Mouse (Mus musculus) heart, embryonic 10.5 days (tissue): ENCODE results near the gene Nrtn. TPM values are rescaled to one million over a fixed set of nuclear protein-coding genes. Genes with fewer than 3 reads are reported as not detected.

Experiments
- DNase-seq: peaks from one replicate; pipeline ENCODE4 v3.0.0-alpha.2; 2017; ENCODE audit warnings: low spot score
- H3K27ac ChIP-seq: fragments of 300-500 bp; sonication (generic); 2 replicates; pipeline ENCODE4 v1.5.1; 2016; ENCODE audit warnings: mild to moderate bottlenecking
- H3K27me3 ChIP-seq: fragments of 300-500 bp; sonication (generic); 2 replicates; pipeline ENCODE4 v1.6.1; 2016; ENCODE audit warnings: mild to moderate bottlenecking; ENCODE audit not compliant: poor library complexity, insufficient read depth, severe bottlenecking
- H3K36me3 ChIP-seq: fragments of 300-500 bp; sonication (generic); 2 replicates; pipeline ENCODE4 v1.6.1; 2016; ENCODE audit warnings: mild to moderate bottlenecking, moderate library complexity
- H3K4me1 ChIP-seq: fragments of 300-500 bp; sonication (generic); 2 replicates; pipeline ENCODE4 v1.6.1; 2016; ENCODE audit warnings: mild to moderate bottlenecking
- H3K4me3 ChIP-seq: fragments of 300-500 bp; sonication (generic); 2 replicates; pipeline ENCODE4 v1.5.1; 2016; ENCODE audit warnings: mild to moderate bottlenecking, moderate library complexity
- H3K9me3 ChIP-seq: fragments of 300-500 bp; sonication (generic); 2 replicates; pipeline ENCODE4 v1.6.1; 2016; ENCODE audit warnings: mild to moderate bottlenecking, moderate library complexity
- WGBS: fragments of 180-500 bp; shearing (Covaris S2); methylation state at CpG from one replicate; pipeline ENCODE4 v1.1.7; 2016; 5-methylcytosine and 5-hydroxymethylcytosine counted together
- polyA plus RNA-seq: library from polyadenylated mRNA; unstranded; fragments of >200 nt; fragmentation: Nextera tagmentation; extraction: Ambion mirVana; gene quantifications from 2 replicates; pipeline ENCODE4 v1.2.1, GENCODE M21; 2016

The Nrtn gene
- polyA plus RNA-seq, 1 experiment from 2014 or later, result 7.4 TPM

DNA sequence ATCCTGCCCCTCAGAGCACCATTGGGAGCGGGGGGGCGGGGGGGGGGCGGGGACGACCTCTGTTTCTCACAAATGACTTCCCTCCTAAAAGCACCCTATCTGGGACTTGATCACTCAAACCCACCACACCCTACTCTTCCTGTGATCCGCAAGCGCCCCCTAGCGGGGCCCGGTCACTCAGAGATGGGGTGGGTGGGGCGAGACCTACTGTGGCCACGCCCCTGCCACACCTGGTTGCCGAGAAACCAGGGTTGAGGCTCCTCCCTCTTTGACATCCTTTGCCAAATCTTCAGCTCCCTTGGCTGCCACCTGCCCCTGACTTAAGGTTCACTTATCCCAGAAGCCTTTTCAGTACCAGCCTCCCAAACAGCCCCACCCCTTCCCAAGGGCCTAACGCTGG lies 802 bp upstream of the Nrtn start:
- peak; percentile 90 for DNase-seq
- WGBS, result 7% methylated on average over 12 of the region's 12 CpGs
- peak overlapping the region; percentile 67 for H3K4me3 ChIP-seq
- H3K27me3 ChIP-seq, result peaks cover 78% of the 10 kb centered on the region
- peaks cover 56% of the 10 kb centered on the region for H3K4me1 ChIP-seq
- H3K27ac ChIP-seq, result peak overlapping the region; percentile 81; the same call in 1 of the 2 replicates
- H3K36me3 ChIP-seq, result no peaks in the 10 kb centered on the region
- H3K9me3 ChIP-seq, result peaks cover 7% of the 10 kb centered on the region; the same call in 1 of the 2 replicates

DNA sequence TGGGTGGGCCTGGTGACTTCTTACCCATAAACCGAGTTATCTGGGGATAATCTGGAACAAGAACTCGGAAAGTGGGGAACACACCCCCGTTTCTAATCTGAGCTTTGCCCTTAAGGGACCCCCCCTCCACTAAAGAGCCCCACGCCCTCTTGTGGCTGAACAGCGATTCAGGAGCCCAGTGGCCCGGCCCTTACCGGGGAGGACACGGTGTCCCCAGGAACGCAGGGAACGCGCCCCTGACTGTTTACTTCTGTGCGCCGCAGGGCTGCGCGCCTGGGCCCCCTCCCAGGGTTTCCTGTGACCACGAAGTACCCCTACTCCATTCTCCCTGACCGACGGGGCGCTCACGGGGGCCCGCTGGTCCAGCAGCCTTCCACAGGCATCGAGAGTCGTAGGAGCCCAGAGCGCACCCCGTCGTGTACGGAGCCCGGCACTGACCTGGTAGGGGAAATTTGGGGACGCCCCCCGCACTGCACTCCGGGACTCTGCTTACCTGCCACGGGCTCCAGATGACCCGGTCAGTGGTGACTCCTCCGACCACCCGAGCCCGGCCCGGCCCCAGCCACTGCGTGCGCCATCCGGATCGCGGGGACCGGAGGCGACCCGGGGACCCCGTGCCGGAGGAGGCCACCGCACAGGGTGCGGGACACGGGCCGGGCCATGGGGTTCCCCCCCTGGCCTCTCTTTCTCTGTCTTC lies 479 bp downstream of the Nrtn start:
- Histone ChIP-seq H3K9me3 (peaks cover 7% of the 10 kb centered on the region; the same call in 1 of the 2 replicates), H3K4me3 (peak overlapping the region; percentile 67), H3K27me3 (peaks cover 91% of the 10 kb centered on the region), H3K27ac (peak overlapping the region; percentile 81), H3K4me1 (peaks cover 43% of the 10 kb centered on the region), H3K36me3 (no peaks in the 10 kb centered on the region)
- WGBS, result 1% methylated on average over 51 of the region's 51 CpGs
- no peak for DNase-seq

DNA sequence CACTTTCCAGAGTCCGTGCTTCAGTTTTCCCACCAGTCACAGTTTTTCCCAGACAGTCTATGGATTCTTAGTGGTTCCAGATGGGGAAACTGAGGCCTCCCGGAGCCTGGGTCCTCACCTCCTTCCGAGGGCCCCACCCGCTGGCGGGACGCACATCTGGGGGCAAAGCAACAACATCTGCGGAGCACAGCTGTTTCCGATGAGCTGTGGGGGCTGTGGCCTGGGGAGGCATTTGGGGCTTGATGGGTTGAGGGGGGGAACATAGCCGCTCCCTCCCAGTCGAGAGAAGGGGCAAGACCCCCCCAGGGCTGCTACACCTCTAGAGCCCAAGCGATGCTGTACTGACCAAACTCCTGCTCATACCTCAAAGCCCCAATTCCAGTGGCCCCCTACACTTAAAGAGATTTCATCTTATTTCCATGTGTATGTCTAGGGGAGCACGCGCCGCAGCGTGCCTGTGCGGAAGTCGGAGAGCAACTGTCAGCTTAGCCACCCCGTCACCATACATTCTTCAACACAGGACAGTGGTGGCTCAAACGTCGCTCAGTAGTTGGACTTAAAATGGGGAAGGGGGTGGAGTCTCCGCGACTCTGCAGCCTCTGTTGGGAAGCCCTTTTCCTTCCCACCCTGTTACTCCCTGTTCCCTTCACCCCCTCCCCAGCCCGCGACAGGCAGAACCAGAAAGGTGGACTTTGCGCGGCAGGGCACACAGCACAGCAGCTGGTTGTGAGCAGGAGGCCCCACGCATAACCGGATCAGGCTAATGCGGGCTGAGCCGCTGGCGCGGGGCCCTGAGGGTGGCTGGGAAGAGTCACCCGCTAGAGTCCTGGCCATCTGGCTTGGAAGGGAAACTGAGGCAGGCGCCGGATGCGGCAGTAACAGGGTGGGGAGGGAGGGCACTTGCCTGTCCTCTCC lies 2.8 kb downstream of the Nrtn start:
- WGBS, result 13% methylated on average over 36 of the region's 36 CpGs
- Histone ChIP-seq H3K36me3 (no peaks in the 10 kb centered on the region), H3K9me3 (peaks cover 7% of the 10 kb centered on the region; the same call in 1 of the 2 replicates), H3K27me3 (peaks cover 99% of the 10 kb centered on the region), H3K27ac (no peak overlapping the region), H3K4me1 (peaks cover 45% of the 10 kb centered on the region), H3K4me3 (peak overlapping the region; percentile 22; the same call in 1 of the 2 replicates)
- no peak for DNase-seq

DNA sequence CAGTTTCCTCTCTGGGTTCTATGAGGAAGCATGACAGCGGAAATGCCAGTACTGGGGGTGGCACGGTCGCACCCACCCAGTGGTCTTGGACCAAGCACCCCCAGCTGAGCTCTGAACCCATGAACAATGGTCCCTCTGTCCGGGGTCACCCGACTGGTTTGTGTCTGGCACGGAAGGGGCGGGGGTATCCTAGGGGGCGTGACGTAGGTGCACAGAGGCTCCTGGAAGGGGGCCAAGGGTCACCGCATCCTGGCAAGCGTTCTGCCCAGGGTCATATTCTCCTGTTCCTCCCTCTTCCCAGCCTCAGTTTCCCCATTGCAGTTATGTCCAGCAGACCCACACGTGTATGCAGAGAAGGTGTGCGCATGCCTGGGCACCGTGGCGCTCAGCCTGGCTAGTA lies 3.9 kb downstream of the Nrtn start:
- Histone ChIP-seq H3K4me3 (no peak overlapping the region), H3K36me3 (no peaks in the 10 kb centered on the region), H3K27ac (no peak overlapping the region), H3K4me1 (peaks cover 41% of the 10 kb centered on the region), H3K27me3 (peaks cover 93% of the 10 kb centered on the region), H3K9me3 (peaks cover 6% of the 10 kb centered on the region; the same call in 1 of the 2 replicates)
- 20% methylated on average over 15 of the region's 15 CpGs for WGBS
- DNase-seq, result no peak

DNA sequence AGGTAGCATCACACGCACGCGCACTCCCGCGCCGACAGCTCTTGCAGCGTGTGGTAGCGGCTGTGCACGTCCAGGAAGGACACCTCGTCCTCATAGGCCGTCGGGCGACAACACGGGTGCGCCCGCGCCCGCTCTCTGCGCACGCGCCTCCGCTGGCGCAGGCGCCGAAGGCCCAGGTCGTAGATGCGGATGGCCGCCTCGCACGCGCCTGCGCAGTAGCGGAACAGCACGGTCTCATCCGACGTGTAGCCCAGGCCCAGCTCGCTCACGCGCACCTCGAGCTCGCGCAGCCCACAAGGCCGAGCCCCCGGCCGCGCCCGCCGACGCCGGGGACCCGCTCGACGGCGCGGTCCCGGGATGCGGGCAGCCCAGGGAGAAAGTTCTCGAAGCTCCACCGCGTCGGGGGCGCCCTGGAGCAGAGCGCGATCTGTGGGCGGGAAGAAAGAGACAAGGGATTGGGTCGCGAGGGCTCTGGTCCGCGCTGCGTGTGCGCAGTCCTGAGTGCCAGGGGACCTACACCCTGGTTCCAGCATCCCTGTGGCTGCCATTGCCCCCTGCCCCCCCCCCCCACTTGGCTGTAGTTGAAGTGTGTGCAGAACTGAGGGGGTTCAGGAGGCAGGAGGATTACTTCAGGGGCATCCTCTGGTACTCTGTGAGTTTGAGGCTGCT lies 5.8 kb downstream of the Nrtn start:
- Histone ChIP-seq H3K27ac (peak overlapping the region; percentile 75), H3K4me3 (peak overlapping the region; percentile 55), H3K27me3 (peaks cover 74% of the 10 kb centered on the region), H3K36me3 (no peaks in the 10 kb centered on the region), H3K9me3 (no peaks in the 10 kb centered on the region), H3K4me1 (peaks cover 27% of the 10 kb centered on the region)
- WGBS, result 19% methylated on average over 71 of the region's 71 CpGs
- DNase-seq, result peak; percentile 85

DNA sequence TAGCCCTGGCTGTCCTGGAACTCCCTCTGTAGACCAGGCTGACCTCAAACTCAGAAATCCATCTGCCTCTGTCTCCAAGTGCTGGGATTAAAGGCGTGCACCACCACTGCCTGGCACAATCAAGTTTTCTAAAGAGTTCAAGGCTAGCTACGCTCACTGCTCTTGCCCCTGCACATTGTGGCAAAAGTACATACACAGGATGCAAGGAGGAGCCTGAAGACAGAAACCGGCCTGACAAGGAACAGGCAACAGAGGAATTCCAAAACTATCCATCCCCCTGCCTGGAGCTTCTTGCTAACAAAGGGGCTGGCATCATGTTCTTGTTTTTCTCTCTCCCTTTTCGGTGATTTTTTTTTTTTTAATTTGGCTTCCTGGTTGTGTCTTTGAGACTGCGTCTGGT lies 13.2 kb downstream of the Nrtn start:
- Histone ChIP-seq H3K4me1 (peaks cover 17% of the 10 kb centered on the region), H3K27ac (no peak overlapping the region), H3K4me3 (no peak overlapping the region), H3K27me3 (peaks cover 19% of the 10 kb centered on the region; the same call in 1 of the 2 replicates), H3K36me3 (no peaks in the 10 kb centered on the region), H3K9me3 (no peaks in the 10 kb centered on the region)
- WGBS, result 49% methylated on average over 5 of the region's 5 CpGs
- DNase-seq, result no peak

DNA sequence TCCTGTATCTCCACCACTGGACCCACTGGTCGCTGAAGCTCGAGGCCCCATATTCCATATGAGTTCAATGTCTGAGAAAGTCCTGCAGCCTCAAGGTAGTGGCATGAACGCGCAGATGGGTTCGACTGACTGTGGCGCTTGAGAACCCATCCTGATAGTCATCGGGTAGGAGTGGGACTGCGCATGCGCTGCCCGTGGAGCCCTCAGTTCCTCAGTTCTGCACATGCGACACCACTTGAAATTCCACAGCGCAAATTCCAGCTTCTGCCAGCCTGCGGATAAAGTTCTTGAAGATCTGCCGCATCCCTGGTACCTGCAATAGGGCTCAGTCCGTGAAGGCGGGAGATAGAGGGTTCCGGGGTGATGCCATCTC lies 16.6 kb downstream of the Nrtn start:
- Histone ChIP-seq H3K36me3 (no peaks in the 10 kb centered on the region), H3K4me1 (peaks cover 14% of the 10 kb centered on the region), H3K9me3 (no peaks in the 10 kb centered on the region), H3K27me3 (peaks cover 37% of the 10 kb centered on the region), H3K4me3 (0 out of 2 replicates have a peak overlapping the region, but pooled peaks have one; percentile 1), H3K27ac (no peak overlapping the region)
- no peak for DNase-seq
- WGBS, result 68% methylated on average over 17 of the region's 17 CpGs

DNA sequence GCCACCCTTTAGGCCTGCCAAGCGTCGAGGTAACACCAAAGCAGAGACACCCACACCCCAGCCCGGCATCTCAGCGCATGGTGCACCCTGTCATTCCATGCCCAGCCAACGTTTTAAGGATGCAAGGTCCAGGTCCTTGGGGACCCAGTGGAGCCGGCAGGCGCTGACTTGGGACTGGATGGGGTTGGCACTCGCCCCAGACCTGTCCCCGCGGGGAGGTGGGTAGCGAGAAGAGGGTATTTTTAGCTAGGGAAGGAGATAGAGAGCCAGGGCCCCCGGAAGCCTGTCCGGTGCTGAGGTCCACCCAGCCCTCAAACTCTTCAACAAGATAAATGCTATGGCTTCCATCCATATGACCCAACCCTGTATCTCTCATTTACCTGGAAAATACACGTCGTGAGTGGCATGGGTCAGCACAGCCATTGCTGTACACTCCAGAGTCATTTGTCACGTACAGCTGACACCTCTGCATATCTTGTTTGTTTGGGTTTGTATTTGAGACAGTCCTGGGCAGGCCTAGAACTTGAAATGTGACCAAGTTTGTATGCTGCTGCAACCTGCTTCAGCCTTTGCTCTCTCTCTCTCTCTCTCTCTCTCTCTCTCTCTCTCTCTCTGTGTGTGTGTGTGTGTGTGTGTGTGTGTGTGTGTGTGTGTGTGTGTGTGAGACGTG lies 17.1 kb downstream of the Nrtn start:
- H3K36me3 ChIP-seq, result no peaks in the 10 kb centered on the region
- no peak overlapping the region for H3K27ac ChIP-seq
- no peak for DNase-seq
- no peaks in the 10 kb centered on the region for H3K9me3 ChIP-seq
- H3K4me3 ChIP-seq, result no peak overlapping the region
- peaks cover 14% of the 10 kb centered on the region for H3K4me1 ChIP-seq
- WGBS, result 60% methylated on average over 17 of the region's 17 CpGs
- H3K27me3 ChIP-seq, result peaks cover 37% of the 10 kb centered on the region

DNA sequence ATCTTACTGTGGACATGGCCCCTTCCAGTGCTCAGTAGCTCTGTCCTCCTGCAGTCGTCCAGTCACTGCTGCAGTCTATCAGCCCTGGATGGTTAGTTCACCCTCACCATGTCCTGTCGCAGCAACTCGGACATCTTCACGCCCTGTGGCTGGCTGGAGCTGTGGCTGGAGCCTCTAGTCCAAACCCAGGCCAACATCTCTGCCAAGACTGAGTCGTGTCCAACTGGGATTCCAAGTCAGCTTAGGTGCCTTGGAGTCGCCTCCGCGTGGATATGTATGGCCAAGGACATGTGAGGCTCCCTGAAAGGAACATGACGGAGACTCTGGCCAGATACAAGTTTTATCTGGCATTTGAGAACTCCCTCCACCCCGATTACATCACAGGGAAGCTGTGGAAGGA lies 19.1 kb downstream of the Nrtn start:
- no peaks in the 10 kb centered on the region for H3K9me3 ChIP-seq
- H3K27ac ChIP-seq, result no peak overlapping the region
- H3K4me1 ChIP-seq, result peaks cover 14% of the 10 kb centered on the region
- peaks cover 39% of the 10 kb centered on the region for H3K27me3 ChIP-seq
- WGBS, result 76% methylated on average over 10 of the region's 10 CpGs
- DNase-seq, result no peak
- H3K4me3 ChIP-seq, result no peak overlapping the region
- no peaks in the 10 kb centered on the region for H3K36me3 ChIP-seq

DNA sequence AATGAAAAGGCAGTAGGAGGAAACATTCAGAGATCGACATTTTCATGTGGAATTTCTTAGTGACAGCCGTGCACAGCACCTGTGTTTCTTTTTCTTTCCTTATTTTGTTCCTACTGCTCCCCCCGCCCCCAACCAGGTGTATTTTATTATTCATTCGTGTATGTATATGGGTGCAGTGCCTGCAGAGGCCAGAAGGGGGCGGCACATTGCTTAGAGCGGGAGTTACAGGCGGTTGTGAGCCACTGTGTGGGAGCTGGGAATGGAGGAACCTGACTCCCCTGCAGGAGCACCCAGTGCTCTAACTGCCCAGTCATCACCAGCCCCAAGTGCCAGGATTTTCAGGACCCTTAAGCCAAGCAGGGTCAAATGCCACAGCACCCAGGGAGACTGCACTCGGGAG lies 20.8 kb downstream of the Nrtn start:
- Histone ChIP-seq H3K27ac (no peak overlapping the region), H3K4me3 (no peak overlapping the region), H3K4me1 (peaks cover 14% of the 10 kb centered on the region), H3K27me3 (peaks cover 50% of the 10 kb centered on the region), H3K9me3 (no peaks in the 10 kb centered on the region), H3K36me3 (no peaks in the 10 kb centered on the region)
- no peak for DNase-seq
- WGBS, result 43% methylated on average over 8 of the region's 8 CpGs

DNA sequence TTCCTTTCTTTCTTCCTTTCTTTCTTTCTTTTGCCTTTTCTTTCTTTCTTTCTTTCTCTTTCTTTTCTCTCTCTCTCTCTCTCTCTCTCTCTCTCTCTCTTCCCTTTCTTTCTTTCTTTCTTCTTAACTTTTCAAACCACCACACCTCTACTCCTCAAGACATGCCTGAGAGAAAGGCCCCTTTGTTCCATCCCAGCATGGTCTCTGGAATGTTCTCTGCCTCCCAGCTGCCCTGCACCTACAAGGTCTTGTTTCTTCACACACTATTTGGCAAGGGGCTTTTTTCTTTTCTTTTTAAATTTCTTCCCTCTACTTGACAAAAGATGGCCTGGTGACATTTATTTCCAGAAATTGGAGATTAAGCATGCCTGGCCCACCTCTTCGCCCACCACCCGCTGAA lies 27.7 kb downstream of the Nrtn start:
- WGBS, result 56% methylated on average over 2 of the region's 2 CpGs
- Histone ChIP-seq H3K36me3 (peaks cover 5% of the 10 kb centered on the region), H3K4me3 (no peak overlapping the region), H3K27ac (no peak overlapping the region), H3K9me3 (no peaks in the 10 kb centered on the region), H3K4me1 (peaks cover 28% of the 10 kb centered on the region), H3K27me3 (peaks cover 39% of the 10 kb centered on the region; the same call in 1 of the 2 replicates)
- no peak for DNase-seq

DNA sequence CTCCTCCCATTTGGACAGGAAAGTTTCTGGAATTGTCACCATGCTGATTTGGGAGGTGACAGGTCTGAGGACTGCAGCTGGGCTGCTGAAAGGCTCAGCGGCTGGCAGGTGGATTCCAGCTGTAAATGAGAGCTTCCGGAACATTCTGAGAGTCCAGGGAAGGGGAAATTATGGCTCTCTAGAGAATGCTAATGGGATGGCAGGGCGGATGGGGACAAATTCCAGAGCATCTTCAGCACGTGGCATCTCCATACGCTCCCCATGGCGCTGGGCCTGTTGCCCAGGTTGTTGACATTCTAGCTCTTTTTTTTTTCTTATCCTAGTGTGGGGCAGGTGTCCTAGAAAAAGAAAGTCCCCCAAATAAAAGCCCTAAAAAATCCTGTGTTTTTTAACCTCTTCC lies 28.2 kb downstream of the Nrtn start:
- Histone ChIP-seq H3K9me3 (no peaks in the 10 kb centered on the region), H3K27me3 (peaks cover 39% of the 10 kb centered on the region; the same call in 1 of the 2 replicates), H3K4me1 (peaks cover 28% of the 10 kb centered on the region), H3K27ac (peak overlapping the region; percentile 36; the same call in 1 of the 2 replicates), H3K4me3 (no peak overlapping the region), H3K36me3 (peaks cover 10% of the 10 kb centered on the region)
- whole genome bisulfite sequencing, result 55% methylated on average over 6 of the region's 6 CpGs
- no peak for DNase-seq
